Mouse (Mus musculus) limb, embryonic 11.5 days (tissue): ENCODE data around the gene Fat3. TPM values are rescaled to one million over a fixed set of nuclear protein-coding genes. Genes with fewer than 3 reads are reported as not detected.

Experiments used
- ATAC-seq: fragments of 200-750 bp; cut with Nextera tagmentation; 2 replicates; pipeline ENCODE4 v1.8.0; 2017; ENCODE audit warnings: low read depth; ENCODE audit not compliant: insufficient number of reproducible peaks, low FRiP score, low TSS enrichment
- DNase-seq: peaks from one replicate; pipeline ENCODE4 v3.0.0-alpha.2; 2015; ENCODE audit warnings: low spot score
- H3K27ac ChIP-seq: fragments of 300-500 bp; sonication (generic); replicated peaks from 2 replicates; pipeline ENCODE4 v1.5.1; 2014; ENCODE audit warnings: low read depth, mild to moderate bottlenecking, low read length
- H3K27me3 ChIP-seq: fragments of 300-500 bp; sonication (generic); 2 replicates; pipeline ENCODE4 v1.6.1; 2014; ENCODE audit warnings: mild to moderate bottlenecking, low read length, mixed read lengths; ENCODE audit not compliant: control insufficient read depth, insufficient read depth
- H3K36me3 ChIP-seq: fragments of 300-500 bp; sonication (generic); 2 replicates; pipeline ENCODE4 v1.6.1; 2014; ENCODE audit warnings: mild to moderate bottlenecking, low read length, moderate library complexity, mixed read lengths; ENCODE audit not compliant: control insufficient read depth, insufficient read depth
- H3K4me1 ChIP-seq: fragments of 300-500 bp; sonication (generic); 2 replicates; pipeline ENCODE4 v1.6.1; 2014; ENCODE audit warnings: low read length, mixed read lengths; ENCODE audit not compliant: control insufficient read depth, insufficient read depth
- H3K4me2 ChIP-seq: fragments of 300-500 bp; sonication (generic); 2 replicates; pipeline ENCODE4 v1.6.1; 2014; ENCODE audit warnings: low read depth, mild to moderate bottlenecking, moderate library complexity; ENCODE audit not compliant: severe bottlenecking
- H3K4me3 ChIP-seq: fragments of 300-500 bp; sonication (generic); 2 replicates; pipeline ENCODE4 v1.5.1; 2014; ENCODE audit warnings: low read depth, low read length
- H3K9ac ChIP-seq: fragments of 300-500 bp; sonication (generic); 2 replicates; pipeline ENCODE4 v1.6.1; 2014; ENCODE audit warnings: mild to moderate bottlenecking, low read length
- H3K9me3 ChIP-seq: fragments of 300-500 bp; sonication (generic); 2 replicates; pipeline ENCODE4 v1.6.1; 2016; ENCODE audit warnings: low read length; ENCODE audit not compliant: control insufficient read depth
- WGBS: fragments of 180-500 bp; shearing (Covaris S2); extraction: QIAGEN DNeasy Blood & Tissue Kit; methylation state at CpG from one replicate; pipeline ENCODE4 v1.1.7; 2014; 5-methylcytosine and 5-hydroxymethylcytosine counted together
- polyA plus RNA-seq: library from polyadenylated mRNA; unstranded; fragments of >200 nt; fragmentation: Nextera tagmentation; extraction: Ambion mirVana; gene quantifications from 2 replicates; pipeline ENCODE4 v1.2.1, GENCODE M21; 2014

The Fat3 gene
- polyA plus RNA-seq, 1 experiment from 2014 or later = 3.4 TPM

DNA sequence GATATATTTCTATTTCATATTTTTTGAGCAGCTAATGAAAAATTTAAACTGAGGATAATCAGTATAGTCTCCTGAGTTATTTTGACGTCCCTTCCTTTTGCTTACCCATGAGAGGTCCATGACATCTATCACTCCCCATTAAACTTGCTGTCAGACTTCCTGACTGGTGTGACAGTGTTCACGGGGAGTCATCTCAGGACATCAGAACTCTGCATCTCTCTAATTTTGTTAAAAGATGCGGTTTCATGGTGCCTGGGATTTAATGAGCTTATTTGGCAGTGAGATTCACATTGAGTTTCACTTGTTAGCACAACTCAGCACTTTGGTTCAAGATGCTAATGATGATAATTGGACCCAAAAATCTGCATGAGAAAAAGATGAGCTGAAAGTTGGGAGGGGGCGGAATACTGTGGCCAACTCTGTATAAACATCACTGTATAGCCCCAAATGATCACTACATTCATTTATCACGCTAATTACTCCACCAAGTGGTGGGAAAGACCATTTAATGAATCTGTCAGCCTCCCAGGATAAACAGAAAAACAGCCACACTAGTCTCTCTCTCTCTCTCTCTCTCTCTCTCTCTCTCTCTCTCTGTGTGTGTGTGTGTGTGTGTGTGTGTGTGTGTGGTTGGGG is 545.8 kb downstream of the Fat3 start:
- 68% methylated on average over 5 of the region's 5 CpGs for WGBS
- ATAC-seq = no peak
- Histone ChIP-seq H3K4me1 (no peaks in the 10 kb centered on the region), H3K4me3 (no peak overlapping the region), H3K4me2 (no peak overlapping the region), H3K9ac (no peak overlapping the region), H3K27me3 (no peaks in the 10 kb centered on the region), H3K9me3 (no peaks in the 10 kb centered on the region), H3K36me3 (no peaks in the 10 kb centered on the region), H3K27ac (no peak overlapping the region)
- no peak for DNase-seq

- no peak for ATAC-seq
- H3K9ac ChIP-seq = no peak overlapping the region
- H3K4me1 ChIP-seq = no peaks in the 10 kb centered on the region
- H3K4me3 ChIP-seq = no peak overlapping the region
- 89% methylated on average over 1 of the region's 1 CpGs for WGBS
- H3K27ac ChIP-seq = no peak overlapping the region
- DNase-seq = no peak
- no peak overlapping the region for H3K4me2 ChIP-seq
- no peaks in the 10 kb centered on the region for H3K9me3 ChIP-seq
- H3K27me3 ChIP-seq = no peaks in the 10 kb centered on the region
- no peaks in the 10 kb centered on the region for H3K36me3 ChIP-seq
Observed at GRCm38 (mm10) chr9:15954338-15954704, 546.8 kb downstream of the Fat3 start.

GRCm38 (mm10) chr9:15953585-15954337 is 547.3 kb downstream of the Fat3 start:
- Histone ChIP-seq H3K27ac (no peak overlapping the region), H3K4me3 (no peak overlapping the region), H3K9ac (no peak overlapping the region), H3K9me3 (no peaks in the 10 kb centered on the region), H3K27me3 (no peaks in the 10 kb centered on the region), H3K4me2 (no peak overlapping the region), H3K4me1 (no peaks in the 10 kb centered on the region), H3K36me3 (no peaks in the 10 kb centered on the region)
- 84% methylated on average over 6 of the region's 6 CpGs for WGBS
- DNase-seq = no peak
- no peak for ATAC-seq

DNA sequence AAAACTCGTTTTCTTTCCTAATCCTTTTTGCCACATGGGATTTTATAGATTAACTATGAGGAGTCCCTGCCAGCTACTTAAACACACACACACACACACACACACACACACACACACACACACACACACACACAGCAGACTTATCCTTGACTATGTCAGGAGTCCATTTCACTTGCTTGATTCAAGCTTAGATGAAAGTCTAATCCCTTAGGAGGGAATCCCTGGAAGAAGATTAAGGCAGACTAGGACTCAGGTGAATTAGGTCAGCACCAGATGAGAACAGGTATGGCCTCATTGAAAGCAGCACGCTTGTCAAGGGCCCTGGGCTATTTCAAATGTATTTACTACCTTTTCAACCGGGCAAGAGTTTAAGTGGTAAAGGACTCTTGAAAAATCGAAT is 553.0 kb downstream of the Fat3 start:
- Histone ChIP-seq H3K9me3 (no peaks in the 10 kb centered on the region), H3K27me3 (no peaks in the 10 kb centered on the region), H3K4me2 (no peak overlapping the region), H3K4me3 (no peak overlapping the region), H3K36me3 (no peaks in the 10 kb centered on the region), H3K4me1 (no peaks in the 10 kb centered on the region), H3K9ac (no peak overlapping the region), H3K27ac (no peak overlapping the region)
- DNase-seq = no peak
- 85% methylated on average over 4 of the region's 4 CpGs for WGBS
- no peak for ATAC-seq

DNA sequence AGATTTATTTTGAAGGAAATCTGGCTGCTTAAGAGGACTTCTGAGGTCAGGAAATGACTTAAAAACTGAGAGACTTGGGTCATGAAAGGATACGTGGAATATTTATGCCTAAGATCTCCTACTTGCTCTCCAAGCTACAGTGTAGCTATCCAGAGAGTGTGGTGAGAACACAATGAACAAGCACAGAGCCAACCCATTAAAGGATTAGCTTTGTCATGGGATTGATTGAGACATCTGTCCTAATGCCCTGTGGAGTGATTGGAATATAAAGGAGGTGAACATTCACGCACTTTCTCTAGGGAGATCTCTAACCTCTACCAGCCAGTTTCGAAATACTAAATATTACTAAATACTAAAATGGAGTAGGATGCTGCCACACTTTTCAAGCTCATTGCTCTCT is 556.9 kb downstream of the Fat3 start:
- 0 out of 2 replicates have a peak, but pooled peaks cover 5% of the 10 kb centered on the region for H3K4me1 ChIP-seq
- H3K4me2 ChIP-seq = no peak overlapping the region
- ATAC-seq (no peak), DNase-seq (no peak)
- no peak overlapping the region for H3K9ac ChIP-seq
- WGBS = 84% methylated on average over 3 of the region's 3 CpGs
- H3K27ac ChIP-seq = no peak overlapping the region
- H3K27me3 ChIP-seq = no peaks in the 10 kb centered on the region
- no peak overlapping the region for H3K4me3 ChIP-seq
- H3K36me3 ChIP-seq = no peaks in the 10 kb centered on the region
- no peaks in the 10 kb centered on the region for H3K9me3 ChIP-seq

- H3K27me3 ChIP-seq = no peaks in the 10 kb centered on the region
- no peak overlapping the region for H3K4me3 ChIP-seq
- ATAC-seq (no peak), DNase-seq (no peak)
- H3K36me3 ChIP-seq = no peaks in the 10 kb centered on the region
- H3K9me3 ChIP-seq = no peaks in the 10 kb centered on the region
- no peak overlapping the region for H3K4me2 ChIP-seq
- WGBS = 81% methylated on average over 3 of the region's 3 CpGs
- H3K4me1 ChIP-seq = 0 out of 2 replicates have a peak, but pooled peaks cover 5% of the 10 kb centered on the region
- H3K9ac ChIP-seq = no peak overlapping the region
- H3K27ac ChIP-seq = no peak overlapping the region
Observed at GRCm38 (mm10) chr9:15943486-15944153, 557.5 kb downstream of the Fat3 start.

DNA sequence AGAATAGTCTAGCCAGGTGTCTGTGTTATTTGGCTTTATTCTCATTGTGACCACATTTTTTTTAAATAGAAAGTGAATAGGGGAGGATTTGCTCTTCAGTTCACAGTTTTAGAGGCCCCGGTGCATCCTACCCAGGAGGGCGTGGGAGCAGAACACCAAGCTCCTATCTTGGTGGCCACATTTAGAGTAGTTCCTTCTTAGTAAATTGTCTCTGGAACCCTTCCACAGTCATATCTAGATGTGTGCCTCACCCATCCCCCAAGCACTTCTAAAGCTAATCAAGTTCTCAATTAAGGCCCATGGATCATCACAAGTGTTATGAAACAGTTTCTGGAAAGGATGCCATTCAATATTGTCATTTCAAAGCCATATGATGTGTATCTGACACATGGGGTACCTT is 559.3 kb downstream of the Fat3 start:
- H3K4me3 ChIP-seq = no peak overlapping the region
- WGBS = 97% methylated on average over 2 of the region's 2 CpGs
- H3K36me3 ChIP-seq = no peaks in the 10 kb centered on the region
- H3K27ac ChIP-seq = no peak overlapping the region
- no peak for DNase-seq
- no peak overlapping the region for H3K9ac ChIP-seq
- H3K4me1 ChIP-seq = 0 out of 2 replicates have a peak, but pooled peaks cover 5% of the 10 kb centered on the region
- no peak overlapping the region for H3K4me2 ChIP-seq
- no peaks in the 10 kb centered on the region for H3K27me3 ChIP-seq
- ATAC-seq = no peak
- no peaks in the 10 kb centered on the region for H3K9me3 ChIP-seq

DNA sequence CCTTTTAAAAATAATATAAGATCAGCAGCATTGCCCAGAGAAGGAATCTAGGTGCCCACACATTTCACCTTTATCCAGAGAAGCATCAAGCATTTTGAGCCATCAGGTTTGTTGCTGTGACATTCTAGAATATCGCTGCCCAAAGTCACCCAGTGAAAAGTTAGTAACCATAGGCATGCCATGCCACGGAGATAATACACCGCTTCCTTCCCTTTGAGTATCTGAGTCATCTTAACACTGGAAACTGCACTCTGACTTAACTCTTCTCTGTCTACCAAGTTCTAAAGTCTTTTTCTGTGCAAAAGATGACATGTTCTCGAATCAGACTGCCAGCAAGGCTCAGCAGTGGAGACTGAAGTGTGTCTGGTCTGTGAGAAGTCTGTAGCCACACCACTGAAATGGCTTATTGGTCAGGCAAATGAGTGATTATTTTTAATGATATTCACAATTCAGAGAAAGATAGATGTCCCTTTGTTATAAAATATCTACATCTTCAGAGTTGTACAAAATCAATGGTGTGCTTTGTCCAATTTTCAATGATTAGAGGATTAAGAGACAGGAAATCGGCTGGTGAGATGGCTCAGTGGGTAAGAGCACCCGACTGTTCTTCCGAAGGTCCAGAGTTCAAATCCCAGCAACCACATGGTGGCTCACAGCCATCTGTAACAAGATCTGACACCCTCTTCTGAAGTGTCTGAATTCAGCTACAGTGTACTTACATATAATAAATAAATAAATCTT is 560.0 kb downstream of the Fat3 start:
- no peak for ATAC-seq
- Histone ChIP-seq H3K36me3 (no peaks in the 10 kb centered on the region), H3K9me3 (no peaks in the 10 kb centered on the region), H3K9ac (no peak overlapping the region), H3K4me1 (0 out of 2 replicates have a peak, but pooled peaks cover 5% of the 10 kb centered on the region), H3K4me2 (no peak overlapping the region), H3K27me3 (no peaks in the 10 kb centered on the region), H3K27ac (no peak overlapping the region), H3K4me3 (no peak overlapping the region)
- WGBS = 89% methylated on average over 7 of the region's 7 CpGs
- no peak for DNase-seq
